Mouse (Mus musculus) liver, adult (tissue): ENCODE results near the gene Bcdin3d.

ENCODE experiments used
- GATA4 ChIP-seq: IDR thresholded peaks from 2 replicates; pipeline ENCODE4 v1.6.1; 2014; ENCODE audit warnings: mild to moderate bottlenecking, low read length; ENCODE audit not compliant: insufficient replicate concordance

Gene Bcdin3d

DNA sequence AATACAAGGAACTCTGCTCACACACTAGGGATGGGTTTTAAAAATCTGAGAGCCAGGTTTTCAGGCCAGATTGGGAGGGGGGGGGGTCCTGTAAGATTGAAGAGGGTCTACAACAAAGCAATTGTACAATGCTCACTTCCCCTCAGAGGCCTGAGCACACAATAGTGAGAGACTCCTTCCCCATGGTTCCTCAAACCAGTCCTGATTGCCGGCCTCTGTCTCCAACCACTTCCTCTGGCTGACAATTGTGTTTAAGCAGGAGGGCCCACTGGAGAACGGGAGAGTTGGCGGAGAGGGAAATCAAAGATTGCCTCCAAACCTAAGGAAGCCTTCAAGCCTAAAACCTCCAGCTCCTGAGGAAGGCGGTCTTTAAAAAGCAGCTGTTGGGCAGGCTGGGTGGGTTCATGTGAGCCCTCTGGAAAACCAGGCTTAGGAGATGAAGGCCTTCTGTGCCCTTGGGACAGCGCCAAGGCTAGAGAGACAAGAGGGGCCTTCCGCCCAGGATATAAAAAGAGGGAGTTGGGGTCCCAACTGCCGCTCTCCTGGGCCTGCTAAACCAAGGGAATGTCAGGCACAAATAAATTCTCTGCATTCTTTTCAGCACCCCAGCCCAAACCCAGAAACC lies 18.1 kb downstream of the Bcdin3d start:
- no peak for TF ChIP-seq GATA4

GRCm38 (mm10) chr15:99455415-99455814 lies 19.1 kb downstream of the Bcdin3d start:
- no peak for TF ChIP-seq GATA4

GRCm38 (mm10) chr15:99454585-99455279 lies 19.8 kb downstream of the Bcdin3d start:
- TF ChIP-seq GATA4: no peak

DNA sequence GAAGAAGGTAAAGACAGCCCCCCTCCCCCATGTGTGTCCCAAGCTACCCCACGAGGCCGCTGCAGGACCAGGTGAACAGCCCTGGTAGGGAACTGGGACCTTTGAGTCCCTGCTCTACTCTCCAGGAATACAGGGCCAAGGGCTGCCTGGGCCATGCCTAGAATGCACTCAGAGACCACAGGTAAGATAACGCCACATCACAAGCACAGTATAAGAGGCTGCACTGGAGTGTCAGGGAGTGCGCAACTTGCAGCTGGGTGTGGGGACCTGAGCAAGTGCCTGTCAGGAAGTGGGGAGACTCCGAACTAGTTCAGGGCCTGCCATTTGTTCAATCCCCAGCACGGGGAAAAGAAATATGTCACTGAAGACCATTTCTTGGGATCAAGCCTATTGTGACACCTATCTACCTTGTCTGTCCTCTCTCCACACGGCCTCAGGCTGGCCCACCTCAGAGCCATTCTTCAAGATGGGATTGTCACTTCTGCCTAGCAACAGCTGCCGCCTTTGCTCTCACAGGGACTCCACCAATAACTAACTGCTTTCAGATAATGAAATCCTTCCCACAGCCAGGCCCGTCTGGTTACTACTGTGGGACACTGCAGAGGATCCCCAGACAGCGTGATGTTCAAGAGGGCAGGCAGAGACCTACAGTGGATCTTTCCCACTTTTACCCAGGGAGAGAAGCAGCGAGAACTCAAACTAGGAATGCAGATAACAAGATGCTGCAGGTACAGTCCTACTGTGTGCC lies 21.2 kb downstream of the Bcdin3d start:
- no peak for TF ChIP-seq GATA4

- TF ChIP-seq GATA4: peak; percentile 58; the same call in 1 of the 2 replicates
Observed at GRCm38 (mm10) chr15:99449751-99450280, 24.7 kb downstream of the Bcdin3d start.

- TF ChIP-seq GATA4: no peak
Observed at GRCm38 (mm10) chr15:99449131-99449750, 25.3 kb downstream of the Bcdin3d start.

- no peak for TF ChIP-seq GATA4
Observed at GRCm38 (mm10) chr15:99445567-99445966, 29.0 kb downstream of the Bcdin3d start.

DNA sequence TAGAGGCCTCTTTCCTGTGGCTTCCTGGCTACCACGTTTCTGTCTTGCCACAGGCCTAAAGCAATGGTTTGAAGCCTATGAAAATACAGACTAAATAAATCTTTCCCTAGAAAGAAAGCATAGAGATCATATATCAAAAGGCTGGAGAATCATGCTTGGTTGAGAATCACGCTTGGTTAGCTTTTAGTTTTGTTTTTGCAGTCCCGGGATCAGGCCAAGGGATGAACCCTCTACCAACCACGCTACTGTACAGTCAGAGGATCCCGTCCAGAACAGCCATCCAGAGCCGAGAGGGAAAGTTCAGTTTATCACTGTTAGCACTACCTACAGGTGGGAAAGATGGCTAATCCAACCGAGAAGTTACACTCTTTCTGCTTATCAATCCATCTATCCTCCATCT lies 32.2 kb downstream of the Bcdin3d start:
- no peak for TF ChIP-seq GATA4

DNA sequence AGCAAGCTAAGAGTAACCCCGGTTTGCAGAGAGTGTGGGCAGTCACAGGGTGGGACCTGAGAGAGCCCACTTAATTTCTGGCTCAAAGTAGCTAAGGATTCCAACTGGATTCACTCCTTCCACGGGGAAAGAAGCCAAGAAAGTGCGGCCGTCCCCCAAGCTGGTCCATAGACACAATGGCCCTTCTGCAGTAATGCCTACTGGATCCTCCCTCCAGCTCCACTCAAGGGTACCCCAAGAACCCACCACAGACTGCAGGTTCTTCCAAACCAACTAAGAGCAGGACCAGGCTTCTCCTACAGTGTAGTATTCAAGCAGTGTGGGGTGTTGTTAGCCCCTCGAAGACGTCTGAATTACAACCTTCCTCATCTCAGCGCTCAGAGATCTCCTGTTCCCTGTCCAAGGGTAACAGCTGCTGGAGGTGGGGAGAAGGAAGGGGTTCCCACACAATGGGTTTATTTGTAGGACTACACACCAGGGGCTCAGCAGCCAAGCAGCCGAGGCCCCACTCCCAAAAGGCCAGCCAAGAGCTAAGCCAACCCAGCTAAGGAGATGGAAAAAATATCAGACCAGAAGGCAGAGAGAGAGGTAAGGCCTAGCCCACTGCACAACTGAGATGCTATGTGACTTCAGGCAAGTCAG lies 33.6 kb downstream of the Bcdin3d start:
- TF ChIP-seq GATA4: no peak

- no peak for TF ChIP-seq GATA4
Observed at GRCm38 (mm10) chr15:99440112-99440815, 34.3 kb downstream of the Bcdin3d start.

DNA sequence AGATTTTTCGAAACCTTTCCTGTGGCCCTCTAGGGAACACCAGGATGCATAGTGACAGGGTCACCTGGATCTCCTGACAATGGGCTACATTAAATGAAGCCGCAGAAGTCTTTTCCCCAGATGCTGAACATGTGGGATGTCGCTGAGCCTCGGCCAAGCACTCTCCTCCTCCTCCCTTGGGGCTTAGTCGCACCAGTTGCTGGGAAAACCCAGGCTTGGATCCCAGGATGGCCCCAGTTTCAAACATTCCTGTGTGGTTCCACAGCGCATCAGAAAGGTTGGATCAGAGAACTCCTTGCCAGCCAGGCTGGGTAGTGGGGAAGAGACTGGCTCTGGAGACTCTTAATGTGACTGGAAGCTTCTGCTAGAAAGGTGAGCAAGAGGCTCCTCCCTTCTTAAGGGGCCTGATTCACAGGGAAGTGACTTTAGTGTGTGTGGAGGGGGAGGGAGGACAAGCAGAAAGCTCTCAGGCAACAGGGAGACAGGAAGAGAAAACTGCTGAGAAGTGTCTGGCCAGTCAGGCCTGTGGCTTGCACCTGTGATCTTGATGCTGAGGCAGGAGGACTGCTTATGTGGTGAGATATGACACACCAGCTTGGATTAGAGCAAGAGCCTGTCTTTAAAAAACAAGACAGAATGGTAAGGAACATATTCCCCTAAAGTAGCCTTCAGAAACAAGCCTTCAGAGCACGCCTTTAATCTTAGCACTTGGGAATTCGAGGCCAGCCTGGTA lies 35.4 kb downstream of the Bcdin3d start:
- TF ChIP-seq GATA4: no peak

DNA sequence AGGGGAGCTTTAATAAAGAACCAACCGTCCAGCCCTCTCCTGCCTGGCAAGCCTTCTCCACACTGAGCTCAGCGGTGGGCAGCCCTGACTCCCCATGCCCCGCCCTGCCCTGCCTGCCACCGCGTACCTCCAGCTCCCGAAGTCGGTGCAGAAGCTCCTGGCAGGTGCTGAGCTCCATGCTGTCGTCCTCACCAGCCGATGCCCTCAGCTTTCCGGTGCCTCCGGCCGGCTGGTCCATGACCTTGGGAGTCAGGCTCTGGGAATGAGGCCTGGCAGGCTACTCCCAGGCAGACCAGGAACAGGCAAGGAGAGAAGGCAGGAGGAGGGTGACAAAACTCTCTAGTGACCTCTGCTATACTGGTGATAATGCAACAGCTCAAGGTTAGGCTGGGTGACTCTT lies 40.6 kb downstream of the Bcdin3d start:
- TF ChIP-seq GATA4: no peak

GRCm38 (mm10) chr15:99433081-99433718 lies 41.3 kb downstream of the Bcdin3d start:
- no peak for TF ChIP-seq GATA4
